Mouse (Mus musculus): ENCODE measurements around the gene Prdm10. TPM values are rescaled to one million over a fixed set of nuclear protein-coding genes. Genes with fewer than 3 reads are reported as not detected.

The Prdm10 gene
- polyA plus RNA-seq, 1 experiment from 2014 or later = 1.1 TPM

DNA sequence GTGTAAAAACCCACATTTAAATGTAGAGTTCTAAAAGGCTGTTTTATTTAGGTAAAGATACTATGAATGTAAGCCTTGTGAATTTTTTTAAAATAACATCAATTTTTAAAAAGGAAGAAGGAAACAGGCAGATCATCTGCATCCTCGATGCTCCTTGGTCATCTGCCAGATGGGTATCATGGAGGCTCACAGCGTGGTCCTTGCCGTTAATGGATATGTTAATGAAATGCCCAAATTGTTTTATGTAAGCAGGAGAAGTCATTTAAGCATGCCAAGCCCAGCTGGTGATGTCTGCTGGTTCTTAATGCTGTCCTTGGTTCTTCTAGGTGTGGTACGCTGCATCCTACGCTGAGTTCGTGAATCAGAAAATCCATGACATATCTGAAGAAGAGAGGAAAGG is 54.7 kb downstream of the Prdm10 start:
- 86% methylated on average over 6 of the region's 6 CpGs for WGBS
- no peak overlapping the region for H3K4me3 ChIP-seq (ENCODE audit: low read depth, low read length)
- H3K27ac ChIP-seq (replicated peaks) = no peak overlapping the region
- DNase-seq (ENCODE audit: low spot score) (no peak), ATAC-seq (ENCODE audit: low FRiP score, low TSS enrichment) (no peak)
- no peak for TF ChIP-seq EP300 (optimal IDR thresholded peaks at IDR 0.05)
- no peak for TF ChIP-seq CTCF (IDR thresholded peaks at IDR 0.05; ENCODE audit: low read depth)
- no peaks in the 10 kb centered on the region for H3K27me3 ChIP-seq (ENCODE audit: control insufficient read depth, insufficient read depth, low read length)
- H3K4me2 ChIP-seq (replicated peaks; ENCODE audit: low read depth) = no peak overlapping the region
- no peaks in the 10 kb centered on the region for H3K9me3 ChIP-seq (ENCODE audit: control insufficient read depth, low read length)
- no peak overlapping the region for H3K9ac ChIP-seq (ENCODE audit: low read length)
- H3K4me1 ChIP-seq (replicated peaks; ENCODE audit: control insufficient read depth, insufficient read depth) = no peaks in the 10 kb centered on the region
- no peaks in the 10 kb centered on the region for H3K36me3 ChIP-seq (ENCODE audit: control insufficient read depth, insufficient read depth, low read length)

DNA sequence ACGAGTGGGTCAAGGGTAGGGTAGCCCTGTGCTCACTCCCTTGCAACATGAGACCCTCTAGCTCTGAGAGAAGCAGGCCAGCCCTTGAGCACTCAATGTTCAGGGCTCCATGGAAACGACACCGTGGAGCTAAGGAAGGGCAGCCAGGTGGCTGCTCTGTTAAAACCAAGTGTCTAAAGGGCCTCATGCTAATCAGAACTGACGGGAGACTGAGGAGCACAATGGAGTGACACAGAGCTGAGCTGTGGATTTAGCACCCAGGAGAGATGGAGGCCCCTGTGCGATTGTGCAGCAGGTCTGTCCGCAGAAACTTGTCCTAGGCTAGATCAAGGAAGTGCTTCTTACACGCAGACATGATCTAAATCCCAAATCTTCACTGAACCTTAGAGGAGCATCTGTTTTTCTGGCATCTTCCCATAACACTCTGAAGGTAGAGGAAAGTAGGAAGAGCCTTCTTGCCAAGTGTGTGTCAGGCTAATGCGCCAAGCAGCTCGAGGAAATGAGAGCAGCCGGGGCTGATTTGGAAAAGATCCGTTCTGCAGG is 64.0 kb downstream of the Prdm10 start:
- no peak overlapping the region for H3K4me2 ChIP-seq (replicated peaks; ENCODE audit: low read depth)
- no peaks in the 10 kb centered on the region for H3K4me1 ChIP-seq (replicated peaks; ENCODE audit: control insufficient read depth, insufficient read depth)
- ATAC-seq (ENCODE audit: low FRiP score, low TSS enrichment) (no peak), DNase-seq (ENCODE audit: low spot score) (no peak)
- H3K27me3 ChIP-seq (ENCODE audit: control insufficient read depth, insufficient read depth, low read length) = no peaks in the 10 kb centered on the region
- H3K27ac ChIP-seq (replicated peaks) = no peak overlapping the region
- no peak overlapping the region for H3K4me3 ChIP-seq (ENCODE audit: low read depth, low read length)
- 61% methylated on average over 11 of the region's 11 CpGs for WGBS
- H3K9me3 ChIP-seq (ENCODE audit: control insufficient read depth, low read length) = no peaks in the 10 kb centered on the region
- no peak overlapping the region for H3K9ac ChIP-seq (ENCODE audit: low read length)
- H3K36me3 ChIP-seq (ENCODE audit: control insufficient read depth, insufficient read depth, low read length) = peaks cover 4% of the 10 kb centered on the region; the same call in 1 of the 2 replicates
- TF ChIP-seq CTCF (IDR thresholded peaks at IDR 0.05; ENCODE audit: low read depth) (no peak), EP300 (optimal IDR thresholded peaks at IDR 0.05) (no peak)

DNA sequence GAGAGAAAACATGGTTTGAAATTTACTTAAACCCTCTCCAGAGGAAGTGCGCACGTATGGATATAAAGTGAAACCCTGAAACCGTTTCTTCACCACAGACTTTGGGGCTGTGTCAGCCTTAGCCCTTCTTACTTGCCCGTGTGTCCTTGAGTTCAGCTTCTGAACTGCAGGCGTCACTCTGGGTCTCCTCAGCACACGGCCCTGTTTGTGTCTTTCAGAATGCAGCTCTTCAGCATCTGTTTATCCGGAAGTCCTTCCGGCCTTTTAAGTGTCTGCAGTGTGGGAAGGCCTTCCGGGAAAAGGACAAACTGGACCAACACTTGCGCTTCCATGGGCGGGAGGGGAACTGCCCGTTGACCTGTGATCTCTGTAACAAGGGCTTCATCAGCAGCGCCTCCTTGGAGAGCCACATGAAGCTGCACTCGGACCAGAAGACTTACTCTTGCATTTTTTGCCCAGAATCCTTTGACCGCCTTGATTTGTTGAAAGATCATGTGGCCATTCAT is 66.3 kb downstream of the Prdm10 start:
- WGBS = 75% methylated on average over 15 of the region's 15 CpGs
- no peak overlapping the region for H3K4me2 ChIP-seq (replicated peaks; ENCODE audit: low read depth)
- DNase-seq (ENCODE audit: low spot score) (no peak), ATAC-seq (ENCODE audit: low FRiP score, low TSS enrichment) (no peak)
- no peak overlapping the region for H3K4me3 ChIP-seq (ENCODE audit: low read depth, low read length)
- H3K9ac ChIP-seq (ENCODE audit: low read length) = no peak overlapping the region
- no peaks in the 10 kb centered on the region for H3K27me3 ChIP-seq (ENCODE audit: control insufficient read depth, insufficient read depth, low read length)
- H3K36me3 ChIP-seq (ENCODE audit: control insufficient read depth, insufficient read depth, low read length) = peaks cover 4% of the 10 kb centered on the region; the same call in 1 of the 2 replicates
- no peak overlapping the region for H3K27ac ChIP-seq (replicated peaks)
- H3K9me3 ChIP-seq (ENCODE audit: control insufficient read depth, low read length) = no peaks in the 10 kb centered on the region
- no peak for TF ChIP-seq EP300 (optimal IDR thresholded peaks at IDR 0.05)
- TF ChIP-seq CTCF (IDR thresholded peaks at IDR 0.05; ENCODE audit: low read depth) = no peak
- no peaks in the 10 kb centered on the region for H3K4me1 ChIP-seq (replicated peaks; ENCODE audit: control insufficient read depth, insufficient read depth)

DNA sequence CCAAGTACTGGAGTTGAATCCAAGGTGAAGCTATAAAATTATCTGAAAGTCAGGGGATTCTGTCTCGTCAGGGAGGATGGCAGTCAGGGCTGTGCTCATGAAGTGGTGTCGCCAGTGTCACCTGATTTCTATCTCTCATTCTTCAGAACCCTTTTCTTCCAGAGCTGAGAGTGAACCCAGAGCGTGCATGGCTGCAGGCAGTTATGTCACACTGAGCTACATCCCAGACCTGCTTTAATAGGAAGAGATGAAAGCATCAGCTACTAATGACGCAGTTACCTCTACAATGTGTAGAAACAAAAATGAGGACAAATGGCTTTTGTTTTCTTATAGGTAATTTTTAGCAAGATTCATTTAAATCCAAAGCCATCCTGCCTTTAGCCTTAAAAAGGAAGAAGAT is 68.1 kb downstream of the Prdm10 start:
- H3K9ac ChIP-seq (ENCODE audit: low read length) = no peak overlapping the region
- ATAC-seq (ENCODE audit: low FRiP score, low TSS enrichment) (no peak), DNase-seq (ENCODE audit: low spot score) (no peak)
- H3K4me1 ChIP-seq (replicated peaks; ENCODE audit: control insufficient read depth, insufficient read depth) = no peaks in the 10 kb centered on the region
- WGBS = 91% methylated on average over 4 of the region's 4 CpGs
- H3K9me3 ChIP-seq (ENCODE audit: control insufficient read depth, low read length) = no peaks in the 10 kb centered on the region
- no peak overlapping the region for H3K4me3 ChIP-seq (ENCODE audit: low read depth, low read length)
- no peaks in the 10 kb centered on the region for H3K27me3 ChIP-seq (ENCODE audit: control insufficient read depth, insufficient read depth, low read length)
- H3K4me2 ChIP-seq (replicated peaks; ENCODE audit: low read depth) = no peak overlapping the region
- no peak overlapping the region for H3K27ac ChIP-seq (replicated peaks)
- 0 out of 2 replicates have a peak, but pooled peaks cover 2% of the 10 kb centered on the region for H3K36me3 ChIP-seq (ENCODE audit: control insufficient read depth, insufficient read depth, low read length)
- no peak for TF ChIP-seq CTCF (IDR thresholded peaks at IDR 0.05; ENCODE audit: low read depth)
- no peak for TF ChIP-seq EP300 (optimal IDR thresholded peaks at IDR 0.05)

DNA sequence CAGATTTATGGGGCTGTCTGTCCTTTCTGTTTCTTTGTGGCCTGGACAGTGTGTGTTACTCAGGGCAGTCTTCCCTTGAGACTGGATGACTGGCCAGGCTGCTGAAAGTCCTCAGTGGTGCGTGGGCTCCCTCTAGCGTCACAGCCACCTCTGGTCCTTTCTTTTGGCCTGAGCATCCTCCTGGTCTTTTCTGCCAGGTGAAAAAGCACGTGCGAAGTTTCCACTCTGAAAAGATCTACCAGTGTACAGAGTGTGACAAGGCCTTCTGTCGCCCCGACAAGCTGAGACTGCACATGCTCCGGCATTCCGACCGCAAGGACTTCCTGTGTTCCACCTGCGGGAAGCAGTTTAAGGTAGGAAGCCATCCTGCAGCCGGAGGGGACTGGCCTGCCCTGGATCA is 68.6 kb downstream of the Prdm10 start:
- no peak overlapping the region for H3K4me2 ChIP-seq (replicated peaks; ENCODE audit: low read depth)
- DNase-seq (ENCODE audit: low spot score) (peak; percentile 86), ATAC-seq (ENCODE audit: low FRiP score, low TSS enrichment) (peak; percentile 70)
- no peak overlapping the region for H3K27ac ChIP-seq (replicated peaks)
- TF ChIP-seq CTCF (IDR thresholded peaks at IDR 0.05; ENCODE audit: low read depth) (peak; percentile 98), EP300 (optimal IDR thresholded peaks at IDR 0.05) (no peak)
- H3K9me3 ChIP-seq (ENCODE audit: control insufficient read depth, low read length) = no peaks in the 10 kb centered on the region
- H3K4me3 ChIP-seq (ENCODE audit: low read depth, low read length) = no peak overlapping the region
- H3K27me3 ChIP-seq (ENCODE audit: control insufficient read depth, insufficient read depth, low read length) = no peaks in the 10 kb centered on the region
- H3K9ac ChIP-seq (ENCODE audit: low read length) = no peak overlapping the region
- 0 out of 2 replicates have a peak, but pooled peaks cover 2% of the 10 kb centered on the region for H3K36me3 ChIP-seq (ENCODE audit: control insufficient read depth, insufficient read depth, low read length)
- H3K4me1 ChIP-seq (replicated peaks; ENCODE audit: control insufficient read depth, insufficient read depth) = no peaks in the 10 kb centered on the region
- 65% methylated on average over 11 of the region's 11 CpGs for WGBS

DNA sequence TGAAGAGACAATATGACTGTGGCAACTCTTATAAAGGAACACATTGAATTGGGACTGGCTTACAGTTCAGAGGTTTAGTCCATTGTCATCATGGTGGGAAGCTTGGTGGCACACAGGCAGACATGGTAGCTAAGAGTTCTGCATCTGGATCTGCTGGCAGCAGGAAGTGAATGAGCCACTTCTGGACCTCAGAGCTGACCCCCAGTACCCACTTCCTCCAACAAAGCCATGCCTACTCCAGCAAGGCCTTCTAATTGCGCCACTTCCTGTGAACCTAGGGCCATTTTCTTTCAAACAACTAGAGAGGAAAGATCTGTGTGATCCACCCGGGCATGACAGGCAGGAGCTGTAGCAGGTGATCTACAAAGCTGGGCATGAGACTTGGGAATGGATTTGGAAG is 72.4 kb downstream of the Prdm10 start:
- TF ChIP-seq EP300 (optimal IDR thresholded peaks at IDR 0.05) (no peak), CTCF (IDR thresholded peaks at IDR 0.05; ENCODE audit: low read depth) (no peak)
- Histone ChIP-seq H3K27me3 (ENCODE audit: control insufficient read depth, insufficient read depth, low read length) (no peaks in the 10 kb centered on the region), H3K27ac (replicated peaks) (no peak overlapping the region), H3K9ac (ENCODE audit: low read length) (no peak overlapping the region), H3K4me3 (ENCODE audit: low read depth, low read length) (no peak overlapping the region), H3K9me3 (ENCODE audit: control insufficient read depth, low read length) (no peaks in the 10 kb centered on the region), H3K36me3 (ENCODE audit: control insufficient read depth, insufficient read depth, low read length) (peaks cover 2% of the 10 kb centered on the region; the same call in 1 of the 2 replicates), H3K4me1 (replicated peaks; ENCODE audit: control insufficient read depth, insufficient read depth) (no peaks in the 10 kb centered on the region), H3K4me2 (replicated peaks; ENCODE audit: low read depth) (no peak overlapping the region)
- no peak for ATAC-seq (ENCODE audit: low FRiP score, low TSS enrichment)
- 74% methylated on average over 2 of the region's 2 CpGs for WGBS
- no peak for DNase-seq (ENCODE audit: low spot score)
